Mouse (Mus musculus) gastrocnemius, postnatal 25 days (tissue): ENCODE results near the gene Fam216a. TPM values are rescaled to one million over a fixed set of nuclear protein-coding genes. Genes with fewer than 3 reads are reported as not detected.
"Not testable (repeated sequence)": the region's sequence is repeated elsewhere in the genome, so short reads cannot be mapped to it uniquely, and the experiment has no call there.

Experiments
- DNase-seq: peaks from one replicate; pipeline ENCODE4 v3.0.0; 2022
- total RNA-seq, 2 experiments: library from RNA; stranded (reverse); gene quantifications; 1 replicate in 1 of 2; 2 replicates in 1 of 2; pipeline ENCODE4 v1.2.3; 2021

Fam216a gene
- total RNA-seq, 2 experiments from 2014 or later = 5.8 to 6.1 TPM

DNA sequence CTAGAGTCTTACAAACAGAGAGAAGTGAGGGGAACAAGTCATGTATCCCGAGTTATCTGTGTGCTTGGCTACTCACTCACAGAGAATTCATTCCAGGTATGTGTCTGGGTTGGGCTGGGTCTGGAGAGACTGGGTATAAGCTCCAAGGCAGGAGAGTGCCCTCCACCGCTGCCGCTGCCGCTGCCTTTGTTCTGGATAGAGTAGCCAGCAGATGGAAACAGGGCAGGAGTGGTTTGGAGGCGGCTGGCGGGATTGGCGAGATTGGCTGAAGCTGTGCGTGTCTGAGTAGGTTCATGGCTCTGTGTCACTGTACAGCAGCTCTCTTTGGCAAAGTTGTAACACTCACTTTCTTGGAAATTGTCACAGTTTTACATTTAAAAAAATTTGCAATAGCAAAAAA, 48.6 kb downstream of the Fam216a start:
- no peak for DNase-seq

DNA sequence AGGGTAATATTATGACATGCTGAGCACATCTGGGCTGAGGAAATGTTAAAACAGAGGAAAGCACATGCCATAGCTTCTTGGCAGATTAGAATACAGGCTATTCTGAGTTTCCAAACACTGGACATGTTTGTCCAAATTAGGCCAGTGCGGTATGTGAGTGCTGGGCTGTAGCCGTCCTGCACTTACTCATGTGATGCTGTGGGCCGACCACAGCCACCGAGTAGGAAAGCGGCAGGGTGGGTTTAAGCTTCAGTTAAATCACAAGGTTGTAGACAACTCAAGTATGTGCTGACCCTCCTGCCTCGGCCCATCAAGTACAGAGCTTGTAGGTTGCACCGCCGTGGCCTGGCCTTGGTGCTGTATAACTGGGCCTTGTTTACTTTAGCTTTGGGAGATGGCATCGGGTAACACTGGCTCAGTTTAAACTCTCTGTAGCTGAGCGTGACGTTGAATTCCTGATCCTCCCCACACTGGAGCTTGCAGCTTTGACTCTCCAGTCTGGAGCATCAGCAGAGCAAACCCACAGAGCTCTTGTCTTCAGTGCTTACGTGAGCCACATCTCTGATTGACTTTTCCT, 51.9 kb downstream of the Fam216a start:
- DNase-seq = no peak

DNA sequence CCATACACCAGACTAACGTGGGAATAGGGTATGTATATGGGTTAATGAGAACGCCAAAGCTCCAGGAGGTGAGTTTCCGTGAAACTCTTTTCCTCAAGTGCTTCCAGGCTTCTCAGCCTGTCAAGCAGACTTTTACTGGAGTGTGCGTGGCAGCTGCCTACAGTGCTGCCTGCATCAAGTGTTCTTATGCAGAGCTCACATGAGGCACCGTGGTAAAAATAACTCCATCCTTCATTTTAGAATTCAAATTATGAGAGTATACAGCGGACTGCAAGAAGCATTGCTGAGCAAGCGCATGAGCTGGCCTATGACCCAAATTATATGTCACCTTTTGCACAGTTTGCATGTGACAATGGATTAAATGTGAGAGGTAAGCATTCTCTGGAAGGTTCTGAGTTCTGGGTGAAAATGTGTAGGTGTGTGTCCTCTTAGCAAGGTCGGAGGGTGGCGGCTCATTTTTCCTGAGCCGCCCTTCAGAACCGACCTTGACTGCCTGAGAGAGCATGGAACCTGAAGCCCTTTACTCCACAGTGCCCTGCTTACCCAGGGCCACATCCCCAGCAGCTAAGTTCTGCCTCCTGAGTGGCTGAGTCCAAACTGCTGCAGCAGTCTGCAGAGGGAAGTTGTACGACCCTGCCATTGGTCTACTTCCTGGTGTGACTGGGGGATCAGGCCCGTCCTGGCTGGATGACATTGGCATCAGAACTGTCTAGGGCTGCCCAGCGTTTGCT, 52.5 kb downstream of the Fam216a start:
- peak; percentile 64 for DNase-seq

DNA sequence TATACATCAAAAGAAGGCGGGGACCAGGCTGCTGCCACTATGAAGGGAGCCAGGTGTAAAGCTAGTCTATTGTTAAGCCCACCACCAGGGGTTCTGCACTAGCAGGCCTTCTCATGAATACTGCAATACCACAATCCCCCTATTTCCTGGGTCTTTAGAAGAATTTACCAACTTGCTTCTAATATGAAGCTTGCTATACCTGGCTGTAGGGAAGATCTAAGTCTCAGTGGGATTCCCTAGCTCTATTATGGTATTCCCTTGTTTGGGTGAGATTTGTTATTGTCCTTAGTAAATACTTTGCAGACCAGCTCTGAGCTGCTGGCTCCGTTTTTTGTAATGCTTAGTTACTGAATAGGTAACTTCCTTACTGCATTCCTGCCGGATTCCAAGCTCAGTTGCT, 53.2 kb downstream of the Fam216a start:
- not testable (repeated sequence) for DNase-seq

DNA sequence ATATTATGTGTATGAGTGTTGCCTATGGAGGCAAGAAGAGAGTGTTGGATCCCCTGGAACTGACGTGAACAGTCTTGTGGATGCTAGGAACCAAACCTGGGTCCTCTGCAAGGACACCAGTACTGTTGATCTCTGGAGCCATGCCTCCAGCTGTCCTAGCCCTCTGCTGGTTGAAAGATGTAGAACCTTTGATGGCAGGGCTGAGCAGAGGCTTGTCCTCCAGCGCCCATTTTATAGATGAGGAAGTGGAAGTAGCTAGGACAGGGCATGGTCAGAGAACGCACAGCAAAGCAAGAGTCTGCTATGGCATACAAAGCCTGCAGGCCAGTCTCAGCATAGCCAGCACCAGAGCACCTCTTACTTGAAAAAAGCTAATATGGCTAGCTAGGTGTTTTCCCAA, 54.1 kb downstream of the Fam216a start:
- DNase-seq = no peak

DNA sequence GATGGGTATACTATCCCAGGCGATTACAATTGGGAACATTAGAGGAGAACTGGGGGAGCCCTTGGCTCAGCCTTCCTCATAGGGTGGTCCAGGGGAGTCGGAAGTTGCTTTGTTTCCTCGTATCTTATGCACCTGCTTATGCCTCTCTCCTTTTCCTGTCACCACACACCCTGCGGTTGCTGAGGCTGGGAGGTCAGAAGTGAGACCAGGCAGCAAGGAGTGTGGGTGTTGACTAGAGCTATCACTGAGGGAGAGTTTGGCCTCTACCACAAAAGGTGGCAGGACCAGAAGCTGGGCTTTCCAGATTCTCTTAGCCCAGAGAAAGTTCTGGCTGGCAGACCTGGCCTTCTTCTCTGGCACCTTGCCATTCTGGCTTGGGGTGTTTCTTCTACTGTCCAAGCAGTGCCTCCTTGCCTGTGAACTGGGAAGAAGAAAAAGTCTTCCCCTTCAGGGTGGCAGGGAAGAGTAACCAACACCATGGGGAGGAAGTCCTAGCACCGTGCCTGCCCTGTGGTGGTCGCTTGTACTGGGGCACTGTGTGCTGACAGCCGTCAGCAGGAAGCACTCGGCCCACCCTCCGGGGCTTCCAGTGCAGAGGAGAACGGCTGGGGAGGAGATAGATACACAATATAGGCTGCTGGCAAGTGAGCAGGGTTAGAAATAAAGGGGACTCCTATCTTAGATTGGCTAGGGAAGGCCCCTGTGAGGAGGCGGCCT, 54.7 kb downstream of the Fam216a start:
- DNase-seq = peak; percentile 59

DNA sequence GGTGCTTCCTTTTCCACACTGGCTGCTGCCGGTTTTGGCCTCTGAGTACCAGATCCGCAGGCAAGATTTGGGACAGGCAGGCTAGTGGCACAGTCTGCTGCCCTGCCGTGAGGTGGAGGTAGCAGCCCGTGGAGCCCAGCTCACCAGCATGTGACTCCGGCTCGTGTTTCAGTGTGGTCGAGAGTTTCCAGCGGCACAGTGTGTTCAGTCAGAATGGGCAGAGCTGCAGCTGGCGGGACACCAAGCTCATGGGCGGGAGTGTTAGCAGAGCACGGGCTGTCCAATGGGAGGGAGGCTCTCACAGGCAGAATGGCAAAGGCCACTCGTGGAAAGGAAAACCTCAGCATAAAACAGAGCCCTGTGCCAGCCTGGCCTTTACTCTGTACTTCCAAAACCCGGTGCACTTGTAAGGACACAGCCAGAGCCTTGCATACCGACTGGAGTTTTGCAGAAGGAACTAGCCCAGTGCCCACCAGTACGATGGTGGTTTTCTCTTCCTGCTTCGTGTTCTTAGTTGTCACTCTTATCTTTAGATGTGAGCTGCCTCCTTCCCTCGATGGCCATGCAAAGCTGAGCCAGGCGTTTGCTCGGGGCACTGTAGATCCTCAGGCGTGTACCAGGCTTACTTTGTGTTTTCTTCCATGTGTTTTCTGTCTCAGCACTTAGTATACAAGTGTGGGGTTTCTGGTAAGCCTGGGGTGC, 57.0 kb downstream of the Fam216a start:
- DNase-seq = peak; percentile 98

Other genes with a start within 250 kb of the Fam216a start
- gene Ccdc63, start 231.5 kb downstream of the Fam216a start, total RNA-seq = not detected
- 100 to 1,000 TPM; 111 to 125 TPM for gene Ppp1cc, start 214.1 kb downstream of the Fam216a start, total RNA-seq
- 1 to 10 TPM in 1 of 2 experiments, under 1 TPM in 1; 0.67 to 1.1 TPM for gene Hvcn1, start 165.6 kb downstream of the Fam216a start, total RNA-seq
- 1 to 10 TPM; 1.9 to 2.2 TPM for gene Tctn1, start 107.9 kb downstream of the Fam216a start, total RNA-seq
- gene Pptc7, start 88.0 kb downstream of the Fam216a start, total RNA-seq = 10 to 100 TPM; 78.9 to 87.0 TPM
- gene Rad9b, start 18.1 kb downstream of the Fam216a start, total RNA-seq = under 1 TPM; 0.23 to 0.35 TPM
- gene Vps29, start 18.0 kb downstream of the Fam216a start, total RNA-seq = 10 to 100 TPM; 38.2 to 39.6 TPM
- gene Gpn3, start 488 bp downstream of the Fam216a start, total RNA-seq = 10 to 100 TPM; 20.4 to 21.4 TPM
- gene Arpc3, start 19.5 kb upstream of the Fam216a start, total RNA-seq = 10 to 100 TPM; 46.8 to 54.9 TPM
- gene Anapc7, start 49.3 kb upstream of the Fam216a start, total RNA-seq = 10 to 100 TPM; 12.3 to 13.4 TPM
- 100 to 1,000 TPM; 101 to 561 TPM for gene Atp2a2, start 129.9 kb upstream of the Fam216a start, total RNA-seq
- 1 to 10 TPM; 2.6 to 7.1 TPM for gene Ift81, start 242.2 kb upstream of the Fam216a start, total RNA-seq